Mouse (Mus musculus): ENCODE results near the gene Dennd2d. TPM values are rescaled to one million over a fixed set of nuclear protein-coding genes. Genes with fewer than 3 reads are reported as not detected.

Dennd2d gene
- total and polyA plus RNA-seq, 2 experiments from 2014 or later = 0.96 to 4.2 TPM

DNA sequence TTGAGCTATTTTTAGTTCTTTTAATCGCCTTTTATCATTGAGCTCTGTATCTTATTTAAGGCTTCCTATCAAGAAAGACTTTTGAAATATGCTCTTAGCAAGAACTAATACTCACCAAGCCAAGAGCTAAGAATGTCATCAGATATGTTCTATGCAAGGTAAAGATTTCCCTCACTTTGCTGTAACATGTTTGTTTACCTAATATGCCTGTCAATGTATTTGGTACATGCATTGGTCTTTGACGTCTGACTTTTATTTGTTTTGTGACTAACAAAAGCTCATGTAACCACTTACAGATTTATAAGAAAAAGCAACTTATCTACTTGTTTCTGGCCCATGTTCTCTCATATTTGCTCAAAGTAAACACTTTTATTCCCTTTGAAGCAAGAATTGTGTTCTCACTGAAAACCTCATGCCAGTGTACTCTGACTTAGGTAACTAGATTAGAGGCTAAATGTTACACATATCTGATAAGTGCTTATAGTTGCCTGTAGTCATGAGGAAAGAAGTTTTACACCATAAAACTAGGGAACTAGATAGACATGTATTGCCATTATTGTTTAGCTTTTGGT, 24.8 kb upstream of the Dennd2d start:
- WGBS = 61% methylated on average over 2 of the region's 2 CpGs
- ATAC-seq (ENCODE audit: insufficient read depth, low read depth) (no peak), DNase-seq (ENCODE audit: low spot score) (no peak)
- Histone ChIP-seq H3K4me2 (ENCODE audit: low read depth, low read length) (no peak overlapping the region), H3K9ac (replicated peaks; ENCODE audit: low read depth, low read length) (no peak overlapping the region), H3K4me3 (ENCODE audit: low read depth, low read length) (no peak overlapping the region), H3K27me3 (ENCODE audit: control insufficient read depth, insufficient read depth, low read length) (no peaks in the 10 kb centered on the region), H3K9me3 (replicated peaks; ENCODE audit: control insufficient read depth, low read length) (no peaks in the 10 kb centered on the region), H3K27ac (ENCODE audit: low read depth) (no peak overlapping the region), H3K36me3 (replicated peaks; ENCODE audit: control insufficient read depth, insufficient read depth, low read length) (no peaks in the 10 kb centered on the region), H3K4me1 (ENCODE audit: control insufficient read depth, insufficient read depth) (no peaks in the 10 kb centered on the region)
- no peak for TF ChIP-seq EP300 (IDR thresholded peaks at IDR 0.05; ENCODE audit: low read depth)
- no peak for TF ChIP-seq CTCF (IDR thresholded peaks at IDR 0.05; ENCODE audit: low read depth)

- Histone ChIP-seq H3K4me2 (ENCODE audit: low read depth, low read length) (no peak overlapping the region), H3K27me3 (ENCODE audit: control insufficient read depth, insufficient read depth, low read length) (no peaks in the 10 kb centered on the region), H3K4me3 (ENCODE audit: low read depth, low read length) (no peak overlapping the region), H3K9me3 (replicated peaks; ENCODE audit: control insufficient read depth, low read length) (no peaks in the 10 kb centered on the region), H3K9ac (replicated peaks; ENCODE audit: low read depth, low read length) (no peak overlapping the region), H3K27ac (ENCODE audit: low read depth) (no peak overlapping the region; the same call in 1 of the 2 replicates), H3K36me3 (replicated peaks; ENCODE audit: control insufficient read depth, insufficient read depth, low read length) (no peaks in the 10 kb centered on the region), H3K4me1 (ENCODE audit: control insufficient read depth, insufficient read depth) (no peaks in the 10 kb centered on the region)
- 76% methylated on average over 2 of the region's 2 CpGs for WGBS
- ATAC-seq (ENCODE audit: insufficient read depth, low read depth) (no peak), DNase-seq (ENCODE audit: low spot score) (no peak)
- TF ChIP-seq EP300 (IDR thresholded peaks at IDR 0.05; ENCODE audit: low read depth) = no peak
- TF ChIP-seq CTCF (IDR thresholded peaks at IDR 0.05; ENCODE audit: low read depth) = no peak
Observed at GRCm38 (mm10) chr3:106462059-106462470, 20.1 kb upstream of the Dennd2d start.

DNA sequence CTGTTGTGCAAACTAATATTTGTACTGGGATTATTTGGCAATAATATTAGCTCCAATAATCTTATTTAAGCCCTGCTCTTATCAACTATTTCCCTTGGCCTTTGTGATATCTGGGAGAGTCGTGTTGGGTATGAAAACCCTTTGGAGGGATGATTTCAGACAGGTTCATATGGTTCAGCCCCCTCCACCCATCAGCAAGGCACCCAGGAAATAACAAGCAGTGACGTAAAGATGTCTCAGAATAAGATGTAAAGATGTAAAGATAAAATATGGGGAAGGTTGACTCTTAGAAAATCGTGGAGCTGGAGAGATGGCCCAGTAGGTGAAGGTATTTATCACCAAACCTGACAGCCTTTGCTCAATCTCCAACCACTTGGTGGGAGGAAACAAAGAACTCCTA, 19.7 kb upstream of the Dennd2d start:
- WGBS = 47% methylated on average over 3 of the region's 3 CpGs
- no peak overlapping the region for H3K4me3 ChIP-seq (ENCODE audit: low read depth, low read length)
- TF ChIP-seq CTCF (IDR thresholded peaks at IDR 0.05; ENCODE audit: low read depth) = no peak
- TF ChIP-seq EP300 (IDR thresholded peaks at IDR 0.05; ENCODE audit: low read depth) = no peak
- ATAC-seq (ENCODE audit: insufficient read depth, low read depth) (no peak), DNase-seq (ENCODE audit: low spot score) (no peak)
- no peaks in the 10 kb centered on the region for H3K36me3 ChIP-seq (replicated peaks; ENCODE audit: control insufficient read depth, insufficient read depth, low read length)
- H3K9ac ChIP-seq (replicated peaks; ENCODE audit: low read depth, low read length) = no peak overlapping the region
- no peaks in the 10 kb centered on the region for H3K9me3 ChIP-seq (replicated peaks; ENCODE audit: control insufficient read depth, low read length)
- H3K27ac ChIP-seq (ENCODE audit: low read depth) = no peak overlapping the region; the same call in 1 of the 2 replicates
- no peaks in the 10 kb centered on the region for H3K4me1 ChIP-seq (ENCODE audit: control insufficient read depth, insufficient read depth)
- no peaks in the 10 kb centered on the region for H3K27me3 ChIP-seq (ENCODE audit: control insufficient read depth, insufficient read depth, low read length)
- no peak overlapping the region for H3K4me2 ChIP-seq (ENCODE audit: low read depth, low read length)

DNA sequence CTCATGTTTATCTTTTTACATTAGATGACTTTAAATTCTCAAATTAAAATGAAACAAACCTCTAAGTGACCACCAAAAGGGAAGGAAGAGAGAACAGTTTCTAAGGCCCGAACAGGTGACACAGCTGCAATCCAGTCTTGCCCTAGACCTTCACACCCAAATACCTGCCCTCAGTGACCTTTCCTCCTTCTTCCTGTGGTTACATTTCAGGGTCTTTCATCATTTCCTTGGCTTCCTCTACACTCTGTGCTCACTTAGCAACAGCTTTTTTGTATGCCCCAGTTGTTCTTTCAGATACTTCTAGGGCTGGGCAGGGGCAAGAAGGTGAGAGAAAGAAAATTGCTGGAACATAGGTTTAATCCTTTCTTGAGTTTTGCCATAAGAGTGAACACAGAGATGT, 17.5 kb upstream of the Dennd2d start:
- Histone ChIP-seq H3K4me3 (ENCODE audit: low read depth, low read length) (no peak overlapping the region), H3K36me3 (replicated peaks; ENCODE audit: control insufficient read depth, insufficient read depth, low read length) (no peaks in the 10 kb centered on the region), H3K27ac (ENCODE audit: low read depth) (no peak overlapping the region), H3K4me1 (ENCODE audit: control insufficient read depth, insufficient read depth) (no peaks in the 10 kb centered on the region), H3K9me3 (replicated peaks; ENCODE audit: control insufficient read depth, low read length) (no peaks in the 10 kb centered on the region), H3K4me2 (ENCODE audit: low read depth, low read length) (no peak overlapping the region), H3K27me3 (ENCODE audit: control insufficient read depth, insufficient read depth, low read length) (no peaks in the 10 kb centered on the region), H3K9ac (replicated peaks; ENCODE audit: low read depth, low read length) (no peak overlapping the region)
- no peak for ATAC-seq (ENCODE audit: insufficient read depth, low read depth)
- TF ChIP-seq CTCF (IDR thresholded peaks at IDR 0.05; ENCODE audit: low read depth) = no peak
- TF ChIP-seq EP300 (IDR thresholded peaks at IDR 0.05; ENCODE audit: low read depth) = no peak
- 57% methylated on average over 1 of the region's 1 CpGs for WGBS
- DNase-seq (ENCODE audit: low spot score) = no peak

DNA sequence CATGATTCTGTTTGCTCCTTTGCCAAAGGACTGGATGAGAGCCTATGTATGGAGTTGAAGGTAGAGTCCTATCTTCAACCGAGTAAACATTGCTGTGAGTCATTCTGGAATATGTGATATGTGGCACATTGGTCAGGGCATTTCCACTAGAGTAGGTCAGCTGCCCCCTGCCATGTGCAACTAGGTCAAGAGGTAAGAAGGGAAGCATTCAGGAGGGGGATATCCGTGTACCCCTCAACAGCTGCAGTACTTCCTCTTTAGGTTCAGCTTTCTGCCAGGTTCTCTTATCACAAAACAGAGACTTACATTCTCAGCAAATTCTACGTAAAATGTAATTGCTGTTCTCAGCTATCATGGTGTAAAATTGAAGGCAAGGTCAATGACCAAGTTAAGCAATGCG, 8.0 kb upstream of the Dennd2d start:
- no peak overlapping the region for H3K9ac ChIP-seq (replicated peaks; ENCODE audit: low read depth, low read length)
- no peaks in the 10 kb centered on the region for H3K36me3 ChIP-seq (replicated peaks; ENCODE audit: control insufficient read depth, insufficient read depth, low read length)
- ATAC-seq (ENCODE audit: insufficient read depth, low read depth) (no peak), DNase-seq (ENCODE audit: low spot score) (no peak)
- H3K27me3 ChIP-seq (ENCODE audit: control insufficient read depth, insufficient read depth, low read length) = no peaks in the 10 kb centered on the region
- H3K27ac ChIP-seq (ENCODE audit: low read depth) = no peak overlapping the region
- 63% methylated on average over 4 of the region's 4 CpGs for WGBS
- no peaks in the 10 kb centered on the region for H3K9me3 ChIP-seq (replicated peaks; ENCODE audit: control insufficient read depth, low read length)
- H3K4me1 ChIP-seq (ENCODE audit: control insufficient read depth, insufficient read depth) = no peaks in the 10 kb centered on the region
- H3K4me3 ChIP-seq (ENCODE audit: low read depth, low read length) = no peak overlapping the region
- no peak overlapping the region for H3K4me2 ChIP-seq (ENCODE audit: low read depth, low read length)
- TF ChIP-seq CTCF (IDR thresholded peaks at IDR 0.05; ENCODE audit: low read depth) (no peak), EP300 (IDR thresholded peaks at IDR 0.05; ENCODE audit: low read depth) (no peak)

GRCm38 (mm10) chr3:106476863-106477262, 5.3 kb upstream of the Dennd2d start:
- ATAC-seq (ENCODE audit: insufficient read depth, low read depth) (no peak), DNase-seq (ENCODE audit: low spot score) (no peak)
- no peak overlapping the region for H3K4me2 ChIP-seq (ENCODE audit: low read depth, low read length)
- no peak overlapping the region for H3K4me3 ChIP-seq (ENCODE audit: low read depth, low read length)
- H3K36me3 ChIP-seq (replicated peaks; ENCODE audit: control insufficient read depth, insufficient read depth, low read length) = no peaks in the 10 kb centered on the region
- WGBS = 75% methylated on average over 1 of the region's 1 CpGs
- no peak overlapping the region for H3K27ac ChIP-seq (ENCODE audit: low read depth)
- H3K9ac ChIP-seq (replicated peaks; ENCODE audit: low read depth, low read length) = no peak overlapping the region
- TF ChIP-seq EP300 (IDR thresholded peaks at IDR 0.05; ENCODE audit: low read depth) (no peak), CTCF (IDR thresholded peaks at IDR 0.05; ENCODE audit: low read depth) (no peak)
- H3K27me3 ChIP-seq (ENCODE audit: control insufficient read depth, insufficient read depth, low read length) = no peaks in the 10 kb centered on the region
- H3K9me3 ChIP-seq (replicated peaks; ENCODE audit: control insufficient read depth, low read length) = no peaks in the 10 kb centered on the region
- H3K4me1 ChIP-seq (ENCODE audit: control insufficient read depth, insufficient read depth) = no peaks in the 10 kb centered on the region
